Mouse (Mus musculus) adrenal gland, postnatal 25 days (tissue): ENCODE results near the gene Slc41a1. TPM values are rescaled to one million over a fixed set of nuclear protein-coding genes. Genes with fewer than 3 reads are reported as not detected.

Experiments used
- DNase-seq: peaks from one replicate; pipeline ENCODE4 v3.0.0; 2021; ENCODE audit warnings: mixed read lengths
- total RNA-seq: library from RNA; stranded (reverse); gene quantifications from 2 replicates; pipeline ENCODE4 v1.2.3, GENCODE M21; 2021

Slc41a1 gene
- total RNA-seq, 1 experiment from 2014 or later = 74.8 TPM

- no peak for DNase-seq
Measured at GRCm38 (mm10) chr1:131886641-131887040, 59.3 kb downstream of the Slc41a1 start.

GRCm38 (mm10) chr1:131890043-131890658 is 62.9 kb downstream of the Slc41a1 start:
- no peak for DNase-seq

GRCm38 (mm10) chr1:131891436-131891835 is 64.1 kb downstream of the Slc41a1 start:
- no peak for DNase-seq

Other genes starting within 250 kb of the Slc41a1 start
- gene Avpr1b, start 228.3 kb upstream of the Slc41a1 start, total RNA-seq = not detected in 2 replicates
- gene Ctse, start 189.2 kb upstream of the Slc41a1 start, total RNA-seq = 0.43 and 0.52 TPM in 2 replicates
- gene Rab7b, start 138.8 kb upstream of the Slc41a1 start, total RNA-seq = 5.0 and 5.4 TPM in 2 replicates
- gene Slc26a9, start 83.5 kb upstream of the Slc41a1 start, total RNA-seq = 0.18 TPM in 1 of 2 replicates, not detected in the other
- 14.9 and 15.5 TPM in 2 replicates for gene Pm20d1, start 30.1 kb upstream of the Slc41a1 start, total RNA-seq
- gene Rab29, start 39.7 kb downstream of the Slc41a1 start, total RNA-seq = 15.9 and 21.3 TPM in 2 replicates
- gene Nucks1, start 83.0 kb downstream of the Slc41a1 start, total RNA-seq = 124 and 137 TPM in 2 replicates
- 12.6 and 15.5 TPM in 2 replicates for gene Slc45a3, start 135.5 kb downstream of the Slc41a1 start, total RNA-seq
- gene Elk4, start 180.1 kb downstream of the Slc41a1 start, total RNA-seq = 100 and 117 TPM in 2 replicates
- gene Mfsd4a, start 240.6 kb downstream of the Slc41a1 start, total RNA-seq = 29.5 and 29.9 TPM in 2 replicates